Mouse (Mus musculus) stomach, postnatal 0 days (tissue): ENCODE measurements around the gene Amotl1.

Experiments
- CTCF ChIP-seq: IDR thresholded peaks from 2 replicates; pipeline ENCODE4 v1.5.1; 2016; ENCODE audit warnings: antibody characterized with exemption, low read depth, mild to moderate bottlenecking, moderate library complexity
- EP300 ChIP-seq: optimal IDR thresholded peaks from 2 replicates; pipeline ENCODE3; 2016; ENCODE audit warnings: antibody characterized with exemption

GRCm38 (mm10) chr9:14520971-14521670 lies 123.7 kb downstream of the Amotl1 start:
- no peak for TF ChIP-seq CTCF
- TF ChIP-seq EP300: no peak
